In the genomic region with DNA sequence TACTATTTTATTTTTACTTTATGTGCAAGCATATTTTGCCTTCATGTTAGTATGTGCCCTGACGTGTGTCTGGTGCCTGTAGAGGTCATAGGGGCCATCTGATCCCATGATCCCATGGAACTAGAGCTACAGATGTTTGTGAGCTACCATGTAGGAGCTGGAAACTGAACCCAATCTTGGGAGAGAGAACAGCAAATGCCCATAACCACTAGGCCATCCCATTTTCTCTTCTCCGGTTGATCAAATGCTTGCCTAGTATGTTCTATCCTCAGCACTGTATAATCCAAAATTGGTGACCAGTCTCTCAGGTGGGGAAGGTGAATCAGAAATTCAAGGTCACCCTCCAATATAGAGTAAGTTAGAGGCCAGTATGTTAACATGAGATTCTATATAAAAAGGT, we compare ENCODE assay signal across 10 mouse cellular contexts. TPM values are rescaled to one million over a fixed set of nuclear protein-coding genes. Genes with fewer than 3 reads are reported as not detected.
DNase-seq lines count a peak whose midpoint lies in the region; ATAC-seq lines count a peak whose summit lies in the region.
"Had no signal": no experiment of that assay in that cellular context is flagged by ENCODE, and none has a peak within 500 bp of the region (broad histone marks: within the 10 kb centered on the region; RNA-seq: fewer than 3 reads in every experiment).

No protein-coding gene starts in this region.

- no peaks in the 10 kb centered on the region for H3K27me3 ChIP-seq in kidney, embryonic 16.5 days (ENCODE audit: insufficient read depth, low read length)
- no peaks in the 10 kb centered on the region; the same call in 1 of the 2 replicates for H3K27me3 ChIP-seq in forebrain, embryonic 14.5 days (replicated peaks; ENCODE audit: control insufficient read depth, insufficient read depth, low read length)
- H3K27me3 ChIP-seq in liver, embryonic 11.5 days (replicated peaks; ENCODE audit: control insufficient read depth, insufficient read depth, low read length) = no peaks in the 10 kb centered on the region
- no peaks in the 10 kb centered on the region for H3K27me3 ChIP-seq in neural tube, embryonic 15.5 days (replicated peaks)

- ATAC-seq in kidney, embryonic 16.5 days (ENCODE audit: low FRiP score, low TSS enrichment) = no peak
- no peak for ATAC-seq in forebrain, embryonic 14.5 days
- ATAC-seq in liver, embryonic 11.5 days (replicated peaks; ENCODE audit: low FRiP score) = no peak
- no peak for ATAC-seq in neural tube, embryonic 15.5 days (ENCODE audit: low FRiP score)

- DNase-seq in kidney, postnatal 4 days = no peak
- no peak for DNase-seq in forebrain, embryonic 14.5 days (ENCODE audit: low spot score)
- DNase-seq in liver, embryonic 11.5 days (ENCODE audit: low spot score) = no peak
- no peak for DNase-seq in gastrocnemius, postnatal 4 days (ENCODE audit: low spot score in 2 of 2)
- DNase-seq in adrenal gland, adult 8-10 months = no peak
- DNase-seq: cerebellum, adult 8-10 months; kidney, adult 9 months; lung, postnatal 4 days had no signal

- no peak overlapping the region for H3K27ac ChIP-seq in kidney, embryonic 16.5 days (ENCODE audit: low read length)
- no peak overlapping the region for H3K27ac ChIP-seq in forebrain, embryonic 14.5 days (ENCODE audit: low read depth, low read length)
- no peak overlapping the region for H3K27ac ChIP-seq in liver, embryonic 11.5 days (ENCODE audit: low read depth, low read length)
- H3K27ac ChIP-seq in neural tube, embryonic 15.5 days (replicated peaks) = no peak overlapping the region

- 80% methylated on average over 2 of the region's 2 CpGs for WGBS in kidney, embryonic 16.5 days
- 77% methylated on average over 2 of the region's 2 CpGs for WGBS in forebrain, embryonic 14.5 days
- WGBS in liver, embryonic 11.5 days = 71% methylated on average over 2 of the region's 2 CpGs
- 82% methylated on average over 2 of the region's 2 CpGs for WGBS in neural tube, embryonic 15.5 days

- H3K4me3 ChIP-seq in kidney, embryonic 16.5 days (ENCODE audit: low read length) = peak overlapping the region; percentile 92; the same call in 1 of the 2 replicates
- H3K4me3 ChIP-seq in forebrain, embryonic 14.5 days (ENCODE audit: low read depth, low read length) = peak overlapping the region; percentile 81; the same call in 1 of the 2 replicates
- H3K4me3 ChIP-seq in liver, embryonic 11.5 days (ENCODE audit: low read depth, low read length) = no peak overlapping the region
- peak overlapping the region; percentile 86 for H3K4me3 ChIP-seq in neural tube, embryonic 15.5 days (replicated peaks)

- H3K4me2 ChIP-seq in kidney, embryonic 16.5 days (replicated peaks; ENCODE audit: low read depth, low read length) = peak overlapping the region; percentile 76
- peak overlapping the region; percentile 51 for H3K4me2 ChIP-seq in forebrain, embryonic 14.5 days (ENCODE audit: low read length)
- peak overlapping the region; percentile 66; the same call in 1 of the 2 replicates for H3K4me2 ChIP-seq in liver, embryonic 11.5 days
- H3K4me2 ChIP-seq in neural tube, embryonic 15.5 days = peak overlapping the region; percentile 53

- peaks cover 29% of the 10 kb centered on the region for H3K4me1 ChIP-seq in kidney, embryonic 16.5 days (ENCODE audit: insufficient read depth, low read length)
- peaks cover 2% of the 10 kb centered on the region; the same call in 1 of the 2 replicates for H3K4me1 ChIP-seq in forebrain, embryonic 14.5 days (ENCODE audit: control insufficient read depth, insufficient read depth, low read length)
- H3K4me1 ChIP-seq in liver, embryonic 11.5 days (replicated peaks; ENCODE audit: control insufficient read depth, insufficient read depth, low read length) = peaks cover 15% of the 10 kb centered on the region
- H3K4me1 ChIP-seq in neural tube, embryonic 15.5 days = peaks cover 10% of the 10 kb centered on the region

- H3K9ac ChIP-seq in kidney, embryonic 16.5 days (replicated peaks; ENCODE audit: low read length) = no peak overlapping the region
- H3K9ac ChIP-seq in forebrain, embryonic 14.5 days (ENCODE audit: low read length) = peak overlapping the region; percentile 78
- no peak overlapping the region for H3K9ac ChIP-seq in liver, embryonic 11.5 days (ENCODE audit: low read depth, low read length)
- H3K9ac ChIP-seq in neural tube, embryonic 15.5 days (replicated peaks) = no peak overlapping the region

- no peaks in the 10 kb centered on the region for H3K9me3 ChIP-seq in kidney, embryonic 16.5 days (ENCODE audit: low read length)
- no peaks in the 10 kb centered on the region for H3K9me3 ChIP-seq in forebrain, embryonic 14.5 days (replicated peaks; ENCODE audit: control insufficient read depth, low read length)
- H3K9me3 ChIP-seq in liver, embryonic 11.5 days (ENCODE audit: control insufficient read depth, low read length) = no peaks in the 10 kb centered on the region
- no peaks in the 10 kb centered on the region for H3K9me3 ChIP-seq in neural tube, embryonic 15.5 days (replicated peaks)

- no peaks in the 10 kb centered on the region for H3K36me3 ChIP-seq in kidney, embryonic 16.5 days (ENCODE audit: insufficient read depth, low read length)
- H3K36me3 ChIP-seq in forebrain, embryonic 14.5 days (ENCODE audit: control insufficient read depth, insufficient read depth, low read length) = no peaks in the 10 kb centered on the region
- no peaks in the 10 kb centered on the region for H3K36me3 ChIP-seq in liver, embryonic 11.5 days (ENCODE audit: control insufficient read depth, insufficient read depth, low read length)
- H3K36me3 ChIP-seq in neural tube, embryonic 15.5 days = no peaks in the 10 kb centered on the region

RNA-seq across cellular contexts. Expression of gene Cenpj, which starts 2.7 kb away (rescaled TPM):
- polyA plus RNA-seq in kidney, embryonic 16.5 days (2015; fragmentation: Nextera tagmentation; extraction: Ambion mirVana) = 9.5 and 13.1 TPM in 2 replicates
- polyA plus RNA-seq in forebrain, embryonic 14.5 days (2014; fragmentation: Nextera tagmentation; extraction: Ambion mirVana) = 12.6 and 15.1 TPM in 2 replicates
- 9.8 and 11.1 TPM in 2 replicates for polyA plus RNA-seq in liver, embryonic 11.5 days (2014; fragmentation: Nextera tagmentation; extraction: Ambion mirVana)
- 3.9 and 5.6 TPM in 2 replicates for polyA plus RNA-seq in neural tube, embryonic 15.5 days (2015; fragmentation: Nextera tagmentation; extraction: Ambion mirVana)
- total RNA-seq in gastrocnemius, postnatal 4 days (2021) = 1 to 10 TPM; 8.3 to 8.9 TPM
- total RNA-seq in adrenal gland, adult 8-10 months (2022) = 10 to 100 TPM in 3 of 4 experiments, 1 to 10 TPM in 1; 8.0 to 14.9 (median 11.5) TPM

RNA-seq across cellular contexts. Expression of gene Parp4, which starts 2.9 kb away (rescaled TPM):
- polyA plus RNA-seq in kidney, embryonic 16.5 days (2015; fragmentation: Nextera tagmentation; extraction: Ambion mirVana) = 4.0 and 6.3 TPM in 2 replicates
- 0.80 and 1.1 TPM in 2 replicates for polyA plus RNA-seq in forebrain, embryonic 14.5 days (2014; fragmentation: Nextera tagmentation; extraction: Ambion mirVana)
- polyA plus RNA-seq in liver, embryonic 11.5 days (2014; fragmentation: Nextera tagmentation; extraction: Ambion mirVana) = 2.5 and 3.0 TPM in 2 replicates
- polyA plus RNA-seq in neural tube, embryonic 15.5 days (2015; fragmentation: Nextera tagmentation; extraction: Ambion mirVana) = 0.95 and 2.5 TPM in 2 replicates
- 10 to 100 TPM; 15.4 to 15.5 TPM for total RNA-seq in gastrocnemius, postnatal 4 days (2021)
- total RNA-seq in adrenal gland, adult 8-10 months (2022) = 10 to 100 TPM; 44.6 to 51.9 (median 48.5) TPM
